Mouse (Mus musculus) intestine, postnatal 0 days (tissue): ENCODE measurements around the gene Fez1. TPM values are rescaled to one million over a fixed set of nuclear protein-coding genes. Genes with fewer than 3 reads are reported as not detected.

Source experiments
- ATAC-seq: fragments of 200-750 bp; cut with Nextera tagmentation; 2 replicates; pipeline ENCODE4 v1.8.0; 2017; ENCODE audit warnings: mild to moderate bottlenecking, moderate TSS enrichment, moderate library complexity
- H3K27ac ChIP-seq: fragments of 300-500 bp; sonication (generic); 2 replicates; pipeline ENCODE4 v1.5.1; 2014; ENCODE audit warnings: mild to moderate bottlenecking, low read depth, low read length, moderate library complexity
- H3K27me3 ChIP-seq: fragments of 300-500 bp; sonication (generic); replicated peaks from 2 replicates; pipeline ENCODE4 v1.6.1; 2014; ENCODE audit warnings: low read length, mixed read lengths; ENCODE audit not compliant: control insufficient read depth, insufficient read depth
- H3K36me3 ChIP-seq: fragments of 300-500 bp; sonication (generic); 2 replicates; pipeline ENCODE4 v1.6.1; 2014; ENCODE audit warnings: mild to moderate bottlenecking, moderate library complexity; ENCODE audit not compliant: control insufficient read depth, insufficient read depth
- H3K4me1 ChIP-seq: fragments of 300-500 bp; sonication (generic); replicated peaks from 2 replicates; pipeline ENCODE4 v1.6.1; 2014; ENCODE audit warnings: antibody characterized with exemption, low read length, mixed read lengths; ENCODE audit not compliant: control insufficient read depth, insufficient read depth
- H3K4me2 ChIP-seq: fragments of 300-500 bp; sonication (generic); replicated peaks from 2 replicates; pipeline ENCODE4 v1.6.1; 2014; ENCODE audit warnings: low read depth, mild to moderate bottlenecking, moderate library complexity
- H3K4me3 ChIP-seq: fragments of 300-500 bp; sonication (generic); 2 replicates; pipeline ENCODE4 v1.5.1; 2014; ENCODE audit warnings: low read depth, low read length
- H3K9ac ChIP-seq: fragments of 300-500 bp; sonication (generic); 2 replicates; pipeline ENCODE4 v1.6.1; 2014; ENCODE audit warnings: mild to moderate bottlenecking, low read depth, low read length
- H3K9me3 ChIP-seq: fragments of 300-500 bp; sonication (generic); 2 replicates; pipeline ENCODE4 v1.6.1; 2016; ENCODE audit warnings: mixed run types; ENCODE audit not compliant: control insufficient read depth
- CTCF ChIP-seq: sonication (generic); IDR thresholded peaks from 2 replicates; pipeline ENCODE4 v1.5.1; 2016; ENCODE audit warnings: low read depth, mild to moderate bottlenecking, control low read depth, antibody characterized with exemption, moderate library complexity
- WGBS: fragments of 180-500 bp; shearing (Covaris S2); extraction: QIAGEN DNeasy Blood & Tissue Kit; methylation state at CpG from one replicate; pipeline ENCODE4 v1.1.7; 2014; 5-methylcytosine and 5-hydroxymethylcytosine counted together
- polyA plus RNA-seq: library from polyadenylated mRNA; unstranded; fragments of >200 nt; fragmentation: Nextera tagmentation; extraction: Ambion mirVana; gene quantifications from 2 replicates; pipeline ENCODE4 v1.2.1, GENCODE M21; 2015

Fez1 gene
- polyA plus RNA-seq, 1 experiment from 2014 or later, result 9.6 TPM

- Histone ChIP-seq H3K4me2 (no peak overlapping the region), H3K27me3 (no peaks in the 10 kb centered on the region), H3K9me3 (no peaks in the 10 kb centered on the region), H3K4me3 (no peak overlapping the region), H3K9ac (no peak overlapping the region), H3K4me1 (no peaks in the 10 kb centered on the region), H3K27ac (no peak overlapping the region), H3K36me3 (no peaks in the 10 kb centered on the region)
- 63% methylated on average over 5 of the region's 5 CpGs for WGBS
- no peak for ATAC-seq
- TF ChIP-seq CTCF, result no peak
Observed at GRCm38 (mm10) chr9:36808126-36808785, 13.4 kb upstream of the Fez1 start.

DNA sequence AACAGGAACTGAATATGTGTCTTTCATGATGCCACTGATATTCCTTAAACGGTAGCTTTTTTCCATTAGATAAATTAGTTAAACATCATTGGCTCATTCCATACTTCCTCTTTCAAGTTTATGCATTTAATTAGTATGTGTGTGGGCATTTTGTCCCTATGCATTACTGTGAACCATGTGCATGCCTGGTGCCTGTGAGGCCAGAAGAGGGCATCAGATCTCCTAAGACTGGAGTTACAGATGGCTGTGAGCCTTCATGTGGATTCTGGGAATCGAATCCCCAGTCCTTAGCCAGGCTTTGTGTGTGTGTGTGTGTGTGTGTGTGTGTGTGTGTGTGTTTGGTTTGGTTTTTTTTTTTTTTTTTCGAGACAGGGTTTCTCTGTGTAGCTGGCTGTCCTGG, 7.2 kb upstream of the Fez1 start:
- Histone ChIP-seq H3K4me1 (no peaks in the 10 kb centered on the region), H3K9ac (no peak overlapping the region), H3K9me3 (no peaks in the 10 kb centered on the region), H3K4me3 (no peak overlapping the region), H3K36me3 (no peaks in the 10 kb centered on the region), H3K27me3 (no peaks in the 10 kb centered on the region), H3K27ac (no peak overlapping the region), H3K4me2 (no peak overlapping the region)
- 70% methylated on average over 3 of the region's 3 CpGs for WGBS
- ATAC-seq, result no peak
- peak; percentile 30 for TF ChIP-seq CTCF

DNA sequence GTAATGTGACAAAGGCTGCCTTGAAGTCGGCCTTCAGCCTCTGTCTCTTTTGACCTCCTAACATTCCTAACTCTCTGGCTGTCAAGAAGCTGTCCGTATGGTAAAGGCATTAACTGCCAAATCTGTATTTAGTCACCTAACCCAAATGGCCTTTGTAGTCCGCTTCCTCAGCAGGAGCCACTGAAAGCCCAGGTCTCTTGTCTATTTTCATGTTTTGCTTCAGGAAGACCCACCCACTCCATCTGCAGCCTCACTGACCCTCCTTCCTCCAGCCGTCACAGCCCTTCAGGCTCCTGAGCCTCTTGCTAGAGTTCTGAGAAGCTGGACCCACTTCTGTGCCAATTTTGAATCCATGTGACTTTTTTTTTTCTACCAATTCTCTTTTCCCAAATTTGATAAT, 2.8 kb upstream of the Fez1 start:
- no peaks in the 10 kb centered on the region for H3K27me3 ChIP-seq
- H3K9me3 ChIP-seq, result no peaks in the 10 kb centered on the region
- ATAC-seq, result no peak
- no peak overlapping the region for H3K27ac ChIP-seq
- no peaks in the 10 kb centered on the region for H3K36me3 ChIP-seq
- H3K4me2 ChIP-seq, result no peak overlapping the region
- no peak overlapping the region for H3K9ac ChIP-seq
- WGBS, result 59% methylated on average over 4 of the region's 4 CpGs
- no peak overlapping the region for H3K4me3 ChIP-seq
- no peaks in the 10 kb centered on the region for H3K4me1 ChIP-seq
- TF ChIP-seq CTCF, result no peak

DNA sequence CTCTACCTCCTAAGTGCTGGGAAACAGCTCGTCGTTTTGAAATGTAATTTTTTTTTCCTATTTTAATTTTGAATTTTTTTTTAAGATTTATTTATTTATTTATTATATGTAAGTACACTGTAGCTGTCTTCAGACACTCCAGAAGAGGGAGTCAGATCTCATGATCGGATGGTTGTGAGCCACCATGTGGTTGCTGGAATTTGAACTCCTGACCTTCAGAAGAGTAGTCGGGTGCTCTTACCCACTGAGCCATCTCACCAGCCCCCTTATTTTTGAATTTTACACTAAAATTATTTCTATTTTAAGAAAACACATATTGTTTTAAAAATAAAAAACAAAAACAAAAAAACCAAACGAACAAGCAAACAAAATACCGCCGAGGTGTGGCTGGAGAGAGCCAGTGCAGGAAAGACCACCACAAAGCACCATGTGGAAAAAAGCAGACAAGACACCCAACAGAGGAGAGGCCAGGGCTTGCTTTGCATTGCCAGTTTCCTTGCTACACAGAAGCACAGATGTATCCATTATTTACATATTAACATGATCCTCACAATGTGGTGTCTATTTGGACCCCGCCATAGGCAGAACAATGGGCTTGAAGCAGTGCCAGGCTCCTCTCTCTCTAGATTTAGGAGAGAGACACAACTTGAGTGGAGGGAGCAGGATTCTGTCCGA, 558 bp upstream of the Fez1 start:
- TF ChIP-seq CTCF, result no peak
- no peak overlapping the region for H3K27ac ChIP-seq
- H3K36me3 ChIP-seq, result no peaks in the 10 kb centered on the region
- H3K4me2 ChIP-seq, result no peak overlapping the region
- H3K4me1 ChIP-seq, result no peaks in the 10 kb centered on the region
- H3K9me3 ChIP-seq, result no peaks in the 10 kb centered on the region
- H3K4me3 ChIP-seq, result no peak overlapping the region
- ATAC-seq, result no peak
- WGBS, result 47% methylated on average over 9 of the region's 9 CpGs
- H3K9ac ChIP-seq, result no peak overlapping the region
- no peaks in the 10 kb centered on the region for H3K27me3 ChIP-seq

GRCm38 (mm10) chr9:36822024-36822423, 360 bp downstream of the Fez1 start:
- Histone ChIP-seq H3K9me3 (no peaks in the 10 kb centered on the region), H3K27ac (no peak overlapping the region), H3K4me1 (no peaks in the 10 kb centered on the region), H3K27me3 (no peaks in the 10 kb centered on the region), H3K4me2 (no peak overlapping the region), H3K9ac (no peak overlapping the region), H3K36me3 (no peaks in the 10 kb centered on the region), H3K4me3 (no peak overlapping the region)
- 27% methylated on average over 2 of the region's 2 CpGs for WGBS
- no peak for ATAC-seq
- no peak for TF ChIP-seq CTCF

DNA sequence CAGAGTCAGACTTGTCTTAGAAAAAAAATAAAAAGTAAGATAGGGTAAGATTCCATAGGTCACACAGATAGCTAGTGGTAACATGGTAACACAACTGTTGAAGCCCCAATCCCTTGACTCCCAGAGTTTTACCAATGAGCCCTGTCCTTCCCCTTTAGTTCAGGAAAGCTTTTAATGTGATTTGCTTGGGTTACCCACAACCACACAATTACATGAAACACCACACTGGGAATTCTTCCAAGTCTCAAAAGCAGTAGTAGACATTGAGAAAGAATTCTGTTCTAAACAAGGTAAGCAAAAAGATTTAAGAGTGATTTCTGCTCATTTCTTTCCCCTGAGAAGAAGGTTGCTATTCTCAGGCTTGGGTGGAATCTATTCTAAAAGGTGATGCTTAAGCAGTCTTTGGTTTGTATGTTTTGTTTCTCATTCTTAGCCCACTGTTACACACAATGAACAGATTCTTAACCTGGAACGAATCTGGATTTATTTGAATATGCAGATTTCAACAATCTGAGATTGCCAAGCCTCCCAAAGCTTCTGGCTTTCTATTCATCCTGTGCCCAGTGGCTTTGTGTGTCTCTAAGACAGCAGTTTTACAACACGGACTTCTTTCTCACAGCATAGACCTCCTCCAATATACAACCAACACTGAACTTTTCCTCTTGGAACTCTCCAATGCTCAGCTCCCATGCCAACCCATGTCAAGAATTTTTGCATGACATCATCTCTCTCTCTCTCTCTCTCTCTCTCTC, 5.1 kb downstream of the Fez1 start:
- 48% methylated on average over 2 of the region's 2 CpGs for WGBS
- ATAC-seq, result no peak
- no peak for TF ChIP-seq CTCF
- Histone ChIP-seq H3K4me2 (no peak overlapping the region), H3K4me1 (no peaks in the 10 kb centered on the region), H3K9ac (no peak overlapping the region), H3K4me3 (no peak overlapping the region), H3K9me3 (no peaks in the 10 kb centered on the region), H3K36me3 (no peaks in the 10 kb centered on the region), H3K27ac (no peak overlapping the region), H3K27me3 (no peaks in the 10 kb centered on the region)
